Mouse (Mus musculus) hindbrain, postnatal 0 days (tissue): ENCODE results near the gene Pou2f3. TPM values are rescaled to one million over a fixed set of nuclear protein-coding genes. Genes with fewer than 3 reads are reported as not detected.

Experiments used
- ATAC-seq: fragments of 200-750 bp; cut with Nextera tagmentation; 2 replicates; pipeline ENCODE4 v1.8.0; 2017; ENCODE audit warnings: mild to moderate bottlenecking, moderate TSS enrichment, moderate library complexity
- DNase-seq: peaks from one replicate; pipeline ENCODE4 v3.0.0-alpha.2; 2015; ENCODE audit warnings: low spot score
- H3K27ac ChIP-seq: fragments of 300-500 bp; sonication (generic); 2 replicates; pipeline ENCODE4 v1.5.1; 2014; ENCODE audit warnings: mild to moderate bottlenecking
- H3K27me3 ChIP-seq: fragments of 300-500 bp; sonication (generic); 2 replicates; pipeline ENCODE4 v1.6.1; 2014; ENCODE audit warnings: low read length, mixed read lengths; ENCODE audit not compliant: insufficient read depth
- H3K36me3 ChIP-seq: fragments of 300-500 bp; sonication (generic); 2 replicates; pipeline ENCODE4 v1.6.1; 2014; ENCODE audit warnings: low read length, mixed read lengths; ENCODE audit not compliant: insufficient read depth
- H3K4me1 ChIP-seq: fragments of 300-500 bp; sonication (generic); 2 replicates; pipeline ENCODE4 v1.6.1; 2014; ENCODE audit warnings: antibody characterized with exemption, low read length, mixed read lengths; ENCODE audit not compliant: insufficient read depth
- H3K4me2 ChIP-seq: fragments of 300-500 bp; sonication (generic); 2 replicates; pipeline ENCODE4 v1.6.1; 2014; ENCODE audit warnings: low read depth, mild to moderate bottlenecking, low read length, moderate library complexity, mixed read lengths
- H3K4me3 ChIP-seq: fragments of 300-500 bp; sonication (generic); 2 replicates; pipeline ENCODE4 v1.5.1; 2014; ENCODE audit warnings: low read length
- H3K9ac ChIP-seq: fragments of 300-500 bp; sonication (generic); replicated peaks from 2 replicates; pipeline ENCODE4 v1.6.1; 2014; ENCODE audit warnings: mild to moderate bottlenecking, low read length, moderate library complexity, mixed read lengths
- H3K9me3 ChIP-seq: fragments of 300-500 bp; sonication (generic); 2 replicates; pipeline ENCODE4 v1.6.1; 2016; ENCODE audit warnings: low read length, mixed read lengths
- CTCF ChIP-seq: IDR thresholded peaks from 2 replicates; pipeline ENCODE4 v1.5.1; 2016; ENCODE audit warnings: antibody characterized with exemption, control low read depth, low read depth
- WGBS: fragments of 180-500 bp; shearing (Covaris S2); extraction: QIAGEN DNeasy Blood & Tissue Kit; methylation state at CpG from one replicate; pipeline ENCODE4 v1.1.7; 2014; 5-methylcytosine and 5-hydroxymethylcytosine counted together
- polyA plus RNA-seq: library from polyadenylated mRNA; unstranded; fragments of >200 nt; fragmentation: Nextera tagmentation; extraction: Ambion mirVana; gene quantifications from 2 replicates; pipeline ENCODE4 v1.2.1, GENCODE M21; 2015
- total RNA-seq: library from RNA; depleted of rRNA; stranded (reverse); fragments of >200 nt; gene quantifications from 2 replicates; pipeline ENCODE4 v1.2.3, GENCODE M21; 2014

Pou2f3 gene
- total and polyA plus RNA-seq, 2 experiments from 2014 or later: 0.10 to 0.13 TPM

GRCm38 (mm10) chr9:43237111-43237775, 27.1 kb upstream of the Pou2f3 start:
- no peak overlapping the region for H3K4me3 ChIP-seq
- H3K36me3 ChIP-seq: no peaks in the 10 kb centered on the region
- H3K4me1 ChIP-seq: no peaks in the 10 kb centered on the region
- WGBS: 60% methylated on average over 7 of the region's 7 CpGs
- peaks cover 13% of the 10 kb centered on the region; the same call in 1 of the 2 replicates for H3K27me3 ChIP-seq
- H3K27ac ChIP-seq: no peak overlapping the region
- no peaks in the 10 kb centered on the region for H3K9me3 ChIP-seq
- no peak for TF ChIP-seq CTCF
- no peak for ATAC-seq
- no peak overlapping the region for H3K4me2 ChIP-seq
- H3K9ac ChIP-seq: no peak overlapping the region
- no peak for DNase-seq

- Histone ChIP-seq H3K27me3 (peaks cover 13% of the 10 kb centered on the region; the same call in 1 of the 2 replicates), H3K9me3 (no peaks in the 10 kb centered on the region), H3K36me3 (no peaks in the 10 kb centered on the region), H3K4me3 (no peak overlapping the region), H3K4me1 (no peaks in the 10 kb centered on the region), H3K9ac (no peak overlapping the region), H3K4me2 (no peak overlapping the region), H3K27ac (no peak overlapping the region)
- DNase-seq: no peak
- TF ChIP-seq CTCF: no peak
- WGBS: 93% methylated on average over 7 of the region's 7 CpGs
- ATAC-seq: no peak
Measured at GRCm38 (mm10) chr9:43236576-43236975, 26.4 kb upstream of the Pou2f3 start.

GRCm38 (mm10) chr9:43236106-43236505, 25.9 kb upstream of the Pou2f3 start:
- TF ChIP-seq CTCF: no peak
- 93% methylated on average over 1 of the region's 1 CpGs for WGBS
- H3K9ac ChIP-seq: no peak overlapping the region
- no peak overlapping the region for H3K27ac ChIP-seq
- ATAC-seq (no peak), DNase-seq (no peak)
- H3K27me3 ChIP-seq: peaks cover 13% of the 10 kb centered on the region; the same call in 1 of the 2 replicates
- H3K4me3 ChIP-seq: no peak overlapping the region
- H3K36me3 ChIP-seq: no peaks in the 10 kb centered on the region
- H3K4me2 ChIP-seq: no peak overlapping the region
- H3K9me3 ChIP-seq: no peaks in the 10 kb centered on the region
- H3K4me1 ChIP-seq: no peaks in the 10 kb centered on the region

- Histone ChIP-seq H3K9me3 (no peaks in the 10 kb centered on the region), H3K27me3 (peaks cover 13% of the 10 kb centered on the region; the same call in 1 of the 2 replicates), H3K4me1 (no peaks in the 10 kb centered on the region), H3K4me3 (no peak overlapping the region), H3K4me2 (no peak overlapping the region), H3K9ac (no peak overlapping the region), H3K27ac (no peak overlapping the region), H3K36me3 (no peaks in the 10 kb centered on the region)
- DNase-seq (no peak), ATAC-seq (no peak)
- no peak for TF ChIP-seq CTCF
- WGBS: 86% methylated on average over 6 of the region's 6 CpGs
Measured at GRCm38 (mm10) chr9:43235336-43235735, 25.2 kb upstream of the Pou2f3 start.

GRCm38 (mm10) chr9:43234496-43234895, 24.3 kb upstream of the Pou2f3 start:
- no peak overlapping the region for H3K9ac ChIP-seq
- H3K4me3 ChIP-seq: no peak overlapping the region
- H3K4me1 ChIP-seq: no peaks in the 10 kb centered on the region
- H3K36me3 ChIP-seq: no peaks in the 10 kb centered on the region
- no peak for TF ChIP-seq CTCF
- no peak overlapping the region for H3K27ac ChIP-seq
- no peak overlapping the region for H3K4me2 ChIP-seq
- 86% methylated on average over 5 of the region's 5 CpGs for WGBS
- DNase-seq: no peak
- no peaks in the 10 kb centered on the region for H3K9me3 ChIP-seq
- H3K27me3 ChIP-seq: peaks cover 6% of the 10 kb centered on the region; the same call in 1 of the 2 replicates
- ATAC-seq: no peak

DNA sequence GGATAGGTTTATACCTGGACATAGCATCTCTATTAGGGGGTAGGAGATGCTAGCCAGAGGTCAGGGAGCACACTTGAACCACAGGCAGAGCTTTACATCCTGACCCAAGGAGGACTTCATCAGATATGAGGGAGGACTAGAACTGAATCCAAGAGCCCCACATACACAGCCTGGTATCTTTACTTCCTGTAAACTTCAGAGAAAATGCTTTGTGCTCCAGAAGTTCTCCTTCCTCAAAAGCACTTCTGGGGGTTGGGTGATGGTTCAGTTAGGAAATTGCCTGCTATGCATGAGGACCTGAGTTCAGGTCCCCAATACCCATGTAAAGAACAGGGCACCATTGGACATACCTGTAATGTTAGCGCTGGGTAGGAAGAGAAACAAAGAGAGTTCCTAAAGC, 23.3 kb upstream of the Pou2f3 start:
- H3K4me3 ChIP-seq: no peak overlapping the region
- H3K27ac ChIP-seq: no peak overlapping the region
- ATAC-seq (no peak), DNase-seq (no peak)
- 92% methylated on average over 1 of the region's 1 CpGs for WGBS
- H3K4me2 ChIP-seq: no peak overlapping the region
- H3K36me3 ChIP-seq: no peaks in the 10 kb centered on the region
- no peaks in the 10 kb centered on the region for H3K9me3 ChIP-seq
- no peaks in the 10 kb centered on the region for H3K4me1 ChIP-seq
- H3K9ac ChIP-seq: no peak overlapping the region
- TF ChIP-seq CTCF: no peak
- no peaks in the 10 kb centered on the region; the same call in 1 of the 2 replicates for H3K27me3 ChIP-seq

DNA sequence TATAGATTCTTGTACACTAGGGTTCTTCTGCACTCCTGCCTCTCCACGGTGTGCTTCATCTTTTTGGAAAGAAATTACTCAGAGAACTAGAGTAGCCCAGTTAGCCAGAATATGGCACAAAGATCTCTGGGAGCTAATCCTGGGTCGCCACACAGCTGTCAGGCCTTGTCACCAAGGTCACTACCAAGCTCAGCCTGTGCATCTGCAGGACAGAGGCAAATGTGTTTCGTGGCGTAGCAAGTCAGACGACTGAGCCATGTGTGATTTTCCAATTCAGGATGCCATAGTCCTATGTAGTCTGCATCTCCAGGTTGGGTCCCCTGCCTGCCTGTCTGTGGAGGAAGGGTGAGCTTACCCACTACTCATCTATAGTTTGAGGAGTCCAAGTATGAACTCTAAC, 22.9 kb upstream of the Pou2f3 start:
- H3K27me3 ChIP-seq: no peaks in the 10 kb centered on the region; the same call in 1 of the 2 replicates
- no peaks in the 10 kb centered on the region for H3K36me3 ChIP-seq
- ATAC-seq (no peak), DNase-seq (no peak)
- H3K27ac ChIP-seq: no peak overlapping the region
- no peak overlapping the region for H3K4me2 ChIP-seq
- no peak overlapping the region for H3K9ac ChIP-seq
- no peak overlapping the region for H3K4me3 ChIP-seq
- no peaks in the 10 kb centered on the region for H3K9me3 ChIP-seq
- WGBS: 71% methylated on average over 5 of the region's 5 CpGs
- TF ChIP-seq CTCF: no peak
- no peaks in the 10 kb centered on the region for H3K4me1 ChIP-seq
